Mouse (Mus musculus) lung, postnatal 14 days (tissue): ENCODE data around the gene Macrod2.
A peak's percentile ranks its signal among the peaks of the same experiment; 100 is the strongest.

Source experiments
- DNase-seq: peaks from one replicate; pipeline ENCODE4 v3.0.0; 2021

Macrod2 gene

DNA sequence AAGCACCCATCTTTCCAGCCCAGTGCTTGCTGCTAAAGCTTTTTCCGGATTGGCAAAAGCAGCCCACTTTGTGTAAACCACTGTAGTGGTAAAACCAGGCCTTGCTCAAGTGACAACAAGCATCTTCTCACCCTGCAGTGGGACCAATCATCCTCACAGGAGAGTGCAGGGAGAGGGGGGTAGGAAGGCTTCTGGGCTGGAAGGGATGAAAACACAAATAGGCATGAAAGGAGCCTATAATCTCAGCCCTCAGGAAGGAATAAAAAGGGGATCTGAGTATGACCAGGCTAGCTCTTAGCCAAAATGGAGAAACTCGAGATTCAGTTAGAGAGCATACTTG, 1663.6 kb downstream of the Macrod2 start:
- no peak for DNase-seq

DNA sequence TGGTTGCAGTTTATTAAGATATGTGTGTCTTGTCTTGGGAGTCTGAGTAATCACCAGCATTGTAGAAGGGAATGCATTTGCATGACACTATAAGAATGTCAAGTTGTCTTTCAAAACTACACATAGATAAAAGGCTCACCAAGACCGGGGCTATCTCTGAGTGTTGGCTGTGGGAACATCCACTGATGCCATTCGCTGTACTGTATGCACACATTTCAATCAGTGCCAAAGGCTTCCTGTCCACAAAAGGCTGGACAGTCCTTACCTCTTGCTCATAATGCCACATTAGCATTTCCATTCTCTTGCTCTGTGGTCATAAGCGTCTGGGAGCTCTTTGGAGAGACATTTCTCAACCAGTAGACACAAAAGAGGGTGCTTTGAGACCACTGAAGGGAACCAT, 1713.8 kb downstream of the Macrod2 start:
- no peak for DNase-seq

DNA sequence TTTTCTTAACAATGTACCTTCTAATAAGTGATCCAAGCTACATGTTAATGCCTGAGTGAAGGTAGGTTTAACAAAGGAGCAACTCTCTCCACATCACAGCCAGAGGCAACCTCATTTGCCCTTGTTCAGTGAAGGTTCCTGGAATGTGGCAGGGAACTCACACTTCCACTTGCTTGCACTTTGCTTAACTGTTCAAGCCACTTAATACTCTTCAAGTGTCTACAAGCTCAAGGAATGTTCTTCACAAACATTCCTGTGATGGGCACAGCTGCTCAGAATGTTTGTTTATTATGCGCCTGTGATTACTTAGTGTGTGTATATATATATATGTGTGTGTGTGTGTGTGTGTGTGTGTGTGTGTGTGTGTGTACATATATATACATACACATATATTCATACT, 1721.5 kb downstream of the Macrod2 start:
- DNase-seq, result peak; percentile 8

GRCm38 (mm10) chr2:142128109-142128508, 1733.0 kb downstream of the Macrod2 start:
- no peak for DNase-seq

DNA sequence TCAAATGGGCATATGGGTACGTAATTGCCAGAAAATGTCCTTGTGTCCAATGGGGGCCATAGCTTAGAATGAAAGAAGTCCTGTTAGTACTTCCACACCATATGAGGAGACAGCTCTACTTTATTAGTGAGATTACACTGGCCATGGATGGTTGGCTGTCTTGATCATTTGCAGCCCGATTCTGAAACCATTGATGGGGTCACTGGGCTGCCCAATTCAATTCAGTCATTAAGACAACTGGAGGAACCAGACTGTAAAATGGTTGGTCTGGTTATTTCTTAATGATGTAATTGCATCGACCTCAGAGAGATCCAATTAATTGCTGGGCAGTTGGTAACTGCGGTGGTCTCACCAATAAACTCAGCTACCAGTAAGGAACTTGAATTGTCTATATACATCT, 1734.1 kb downstream of the Macrod2 start:
- DNase-seq, result no peak

DNA sequence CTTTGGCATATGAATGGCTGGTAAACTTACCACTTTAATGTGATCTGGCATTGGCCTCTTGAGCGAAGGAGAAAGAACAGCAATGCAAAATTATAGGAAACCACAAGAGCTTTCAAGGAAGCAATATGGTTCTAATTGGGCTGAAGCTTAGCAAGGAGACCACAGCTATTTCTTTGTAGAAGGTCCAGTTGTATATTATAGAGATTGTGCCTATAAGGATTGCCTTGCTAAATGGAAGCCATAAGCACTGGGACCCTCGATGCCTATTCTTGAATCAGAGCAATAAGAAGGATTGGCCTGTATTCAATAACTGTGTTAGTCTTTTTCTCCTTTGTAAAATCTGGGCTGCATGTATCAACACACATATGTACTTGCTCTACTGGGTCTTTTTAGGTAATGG, 1754.2 kb downstream of the Macrod2 start:
- DNase-seq, result no peak

DNA sequence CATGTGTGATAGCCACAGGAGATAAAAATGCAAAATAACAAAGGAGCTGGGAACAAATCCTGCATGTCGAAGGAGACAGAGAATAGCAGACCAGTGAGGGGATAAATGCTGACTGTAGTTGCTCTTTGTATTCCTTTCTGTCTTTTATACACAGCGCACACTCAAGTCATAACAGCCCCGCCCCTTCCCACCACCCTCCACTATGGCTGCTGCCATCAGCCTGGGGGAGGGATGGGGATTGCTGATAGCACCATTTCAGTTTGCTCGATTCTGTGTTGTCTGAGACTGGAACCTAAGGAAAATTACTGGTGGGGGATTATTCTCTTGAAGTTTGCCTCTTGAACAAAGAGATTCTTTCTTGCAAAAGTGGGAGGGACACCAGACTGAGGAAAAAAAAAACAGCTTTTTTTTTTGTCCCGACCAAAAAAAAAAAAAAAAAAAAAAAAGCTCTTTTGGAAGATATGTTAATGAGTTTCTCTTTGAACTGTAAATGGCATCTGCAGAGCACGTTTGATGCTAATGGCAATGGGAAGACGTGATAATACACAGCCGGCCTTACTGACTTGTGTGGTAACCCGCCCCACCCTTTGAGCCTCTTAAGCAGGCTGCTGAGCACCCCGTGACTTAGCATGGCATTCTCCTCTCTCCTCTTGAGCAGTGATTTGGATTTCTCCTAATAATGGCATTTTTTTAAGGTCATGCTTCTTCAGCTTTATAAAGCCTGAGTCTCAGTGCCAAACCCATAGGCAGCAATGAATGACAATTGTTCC, 1768.6 kb downstream of the Macrod2 start:
- no peak for DNase-seq

GRCm38 (mm10) chr2:142169649-142170048, 1774.5 kb downstream of the Macrod2 start:
- DNase-seq, result no peak

DNA sequence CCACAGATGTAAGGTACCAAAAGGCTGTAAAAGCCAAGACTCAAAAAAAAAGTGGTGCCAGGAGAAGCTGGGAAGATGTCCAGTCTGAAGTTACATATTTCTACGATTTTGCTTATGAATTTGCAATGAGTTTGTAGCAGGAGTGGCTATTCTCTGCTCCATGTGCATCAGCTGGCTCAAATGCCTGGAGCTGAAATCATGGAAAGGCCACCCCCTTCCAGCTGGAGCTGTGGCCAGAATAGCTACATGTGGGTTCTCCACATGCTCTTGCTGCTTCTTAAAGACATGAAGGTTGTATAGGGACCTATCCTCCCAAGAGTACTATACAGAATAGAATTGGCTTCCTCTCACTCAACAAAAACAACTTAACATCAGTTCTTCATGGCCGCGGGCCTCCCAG, 1777.6 kb downstream of the Macrod2 start:
- no peak for DNase-seq

- DNase-seq, result no peak
Measured at GRCm38 (mm10) chr2:142174039-142174438, 1778.9 kb downstream of the Macrod2 start.

DNA sequence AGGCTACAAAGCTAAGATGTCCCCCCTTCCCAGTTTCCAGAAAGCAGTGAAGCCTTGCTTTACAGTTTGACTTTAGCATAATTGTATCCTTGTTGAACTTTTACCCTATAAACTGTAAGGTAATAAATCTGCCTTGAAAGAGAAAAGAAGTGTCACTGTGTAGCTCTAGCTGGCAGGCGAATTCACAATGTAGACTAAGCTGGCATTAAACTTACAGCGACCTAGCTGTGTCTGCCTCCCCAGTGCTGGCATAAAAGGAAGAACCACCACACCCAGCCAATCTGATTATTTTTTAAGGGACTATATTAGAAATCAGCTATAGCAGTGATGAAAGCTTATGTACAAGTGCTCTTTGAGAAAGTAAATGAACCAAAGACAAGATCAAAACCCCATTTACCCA, 1791.8 kb downstream of the Macrod2 start:
- DNase-seq, result no peak

DNA sequence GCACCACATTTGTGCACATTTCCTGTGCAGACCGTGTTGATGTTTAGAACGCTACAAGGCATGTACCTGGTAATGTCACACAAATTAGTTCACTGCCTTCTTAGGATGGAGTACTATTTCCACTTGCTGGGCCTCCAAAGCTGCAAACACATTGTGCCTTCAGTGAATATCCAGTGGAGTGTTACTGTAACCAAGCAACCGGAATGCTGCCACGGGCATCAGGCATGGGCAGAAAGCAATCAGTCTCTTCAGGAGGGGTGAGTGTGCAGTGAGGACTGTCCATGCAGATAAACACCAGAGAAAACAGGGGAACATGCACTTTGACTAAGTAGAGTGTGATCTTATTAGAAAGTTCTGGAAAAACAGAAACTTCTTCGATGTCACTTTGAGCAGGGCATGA, 1792.3 kb downstream of the Macrod2 start:
- DNase-seq, result no peak

DNA sequence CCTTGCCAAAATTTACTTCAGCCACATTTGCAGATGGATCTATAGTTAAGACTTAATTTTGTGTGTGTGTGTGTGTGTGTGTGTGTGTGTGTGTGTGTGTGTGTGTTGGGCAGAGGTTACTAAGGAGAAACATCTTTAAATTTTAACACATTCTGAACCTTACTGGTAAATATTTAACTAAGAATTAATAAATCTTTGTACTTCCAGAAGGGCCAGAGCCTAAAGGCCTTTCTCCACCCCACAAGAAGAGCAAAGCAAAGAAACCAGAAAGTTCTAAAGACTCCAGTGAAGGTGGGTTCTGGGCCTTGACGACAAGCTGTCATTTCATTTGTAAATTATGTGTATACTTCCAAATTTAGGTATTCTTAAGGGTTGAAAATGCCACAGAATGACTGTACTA, 1822.3 kb downstream of the Macrod2 start:
- DNase-seq, result no peak

DNA sequence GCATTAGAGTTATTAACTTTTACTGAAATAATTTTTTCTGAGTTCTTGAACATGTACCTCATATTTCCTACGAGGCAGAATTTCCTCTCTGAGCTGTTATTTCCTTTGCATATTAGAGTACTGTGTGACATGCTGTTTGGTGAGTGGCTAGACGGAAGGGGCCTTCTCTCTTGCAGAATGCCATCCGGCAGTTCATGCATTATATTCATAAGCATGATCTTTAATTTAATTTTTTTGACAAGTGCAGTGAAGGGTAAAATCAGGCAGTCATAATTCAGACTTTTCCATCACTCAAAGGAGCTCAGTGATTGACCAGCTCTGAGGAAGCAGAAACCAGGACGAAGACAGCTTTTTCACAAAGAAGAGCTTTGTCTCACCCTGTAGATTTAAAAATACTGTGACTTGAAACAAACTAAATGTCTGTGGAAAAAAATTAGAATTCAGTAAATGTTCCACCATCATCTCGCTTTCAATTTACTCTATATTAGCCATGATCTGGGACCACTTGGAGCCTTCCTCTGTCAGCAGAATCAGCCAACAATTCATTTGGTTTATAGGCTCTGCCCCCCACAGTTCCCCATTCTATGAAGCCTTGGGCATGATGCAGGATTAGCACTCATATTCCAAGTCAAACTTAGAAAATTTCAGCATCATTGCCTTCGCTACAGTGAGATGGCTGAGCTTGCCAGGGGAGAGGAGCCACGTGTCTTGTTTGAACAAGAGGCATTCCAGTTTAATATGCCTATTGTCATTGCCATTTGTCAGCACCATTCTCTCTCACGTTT, 1827.2 kb downstream of the Macrod2 start:
- DNase-seq, result no peak

GRCm38 (mm10) chr2:142222926-142223325, 1827.8 kb downstream of the Macrod2 start:
- no peak for DNase-seq

- no peak for DNase-seq
Measured at GRCm38 (mm10) chr2:142230985-142231549, 1836.0 kb downstream of the Macrod2 start.

DNA sequence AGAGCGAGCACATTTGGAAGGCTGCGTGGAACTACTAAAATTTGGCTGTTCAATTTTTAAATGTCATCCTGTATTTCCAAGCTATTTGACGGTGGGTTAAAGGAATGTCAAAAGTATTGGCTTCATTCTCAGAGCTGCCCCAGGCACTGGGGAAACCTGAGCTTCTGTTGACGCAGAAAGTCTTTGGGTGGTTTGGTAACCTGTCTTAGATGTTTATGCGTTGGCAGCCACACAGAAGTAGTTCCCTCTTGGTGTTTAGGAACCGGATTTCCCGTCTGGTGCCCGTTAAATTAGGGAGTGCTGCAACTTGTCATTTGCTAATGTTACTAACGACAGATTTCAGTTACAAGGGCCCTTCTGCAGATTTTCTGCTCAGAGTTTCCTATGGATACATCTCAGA, 1837.7 kb downstream of the Macrod2 start:
- DNase-seq, result no peak

DNA sequence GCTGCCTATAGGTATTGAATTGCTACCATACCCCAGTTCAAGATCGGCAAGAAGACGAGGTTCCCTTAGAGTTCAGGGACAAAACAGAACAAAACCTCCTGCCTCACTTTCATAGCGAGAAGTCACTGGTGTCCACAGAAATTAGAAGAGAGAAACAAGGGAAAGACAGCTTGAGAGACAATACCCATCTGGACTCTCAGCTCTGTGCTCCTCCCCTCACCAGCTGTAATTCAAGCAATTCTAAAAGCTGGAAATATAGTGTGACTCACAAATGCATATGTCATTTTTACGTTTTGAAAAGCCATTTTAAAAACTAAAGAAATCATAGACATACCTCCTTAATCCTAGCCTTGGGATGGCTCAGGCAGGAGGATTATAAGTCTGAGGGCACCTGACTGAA, 1848.4 kb downstream of the Macrod2 start:
- no peak for DNase-seq

GRCm38 (mm10) chr2:142250383-142250782, 1855.3 kb downstream of the Macrod2 start:
- no peak for DNase-seq

DNA sequence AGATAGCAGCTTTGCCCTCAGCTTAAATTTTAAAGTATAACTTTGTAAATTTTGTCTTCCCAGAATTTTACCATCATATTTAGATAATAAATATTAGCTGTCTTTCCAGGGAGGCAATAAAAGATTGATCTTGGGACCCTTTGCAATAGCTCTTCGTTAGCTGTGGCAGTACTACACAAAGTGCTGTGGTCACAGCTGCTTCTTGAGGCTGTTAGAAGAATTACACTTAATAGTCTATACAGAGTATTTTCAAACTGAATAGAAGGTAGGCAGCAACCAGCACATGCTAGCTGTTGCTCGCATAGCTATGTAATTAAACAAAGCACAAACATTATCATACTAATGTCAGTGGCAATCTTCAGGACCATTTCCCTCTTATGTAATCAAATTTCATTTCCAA, 1856.4 kb downstream of the Macrod2 start:
- no peak for DNase-seq

- peak; percentile 79 for DNase-seq
Measured at GRCm38 (mm10) chr2:142253913-142254312, 1858.8 kb downstream of the Macrod2 start.

GRCm38 (mm10) chr2:142254566-142254965, 1859.5 kb downstream of the Macrod2 start:
- no peak for DNase-seq

GRCm38 (mm10) chr2:142257501-142257900, 1862.4 kb downstream of the Macrod2 start:
- DNase-seq, result no peak

DNA sequence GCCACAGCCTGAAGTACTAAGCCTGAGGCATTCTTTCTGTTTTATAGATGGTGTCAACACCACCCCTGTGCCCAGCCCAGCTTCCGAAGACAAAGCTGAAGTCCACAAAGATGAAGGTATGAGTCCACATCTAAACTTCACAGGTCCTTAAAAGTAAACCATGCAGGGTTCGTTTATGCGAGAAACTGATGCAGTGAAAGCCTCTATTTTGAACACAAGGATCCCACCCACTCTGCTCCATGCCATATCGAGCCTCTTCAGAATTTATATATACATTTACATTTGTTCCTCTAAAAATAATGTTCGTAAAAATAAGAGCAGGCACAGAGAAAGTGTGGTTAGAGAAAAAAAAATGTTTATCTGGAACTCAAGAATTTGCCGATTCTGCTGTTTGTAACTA, 1865.9 kb downstream of the Macrod2 start:
- no peak for DNase-seq
